Mouse (Mus musculus): Measurements from ENCODE around the gene Dppa5a.

GRCm38 (mm10) chr9:78371441-78371840 lies 3.5 kb upstream of the Dppa5a start:
- no peak for TF ChIP-seq CTCF (IDR thresholded peaks at IDR 0.05; ENCODE audit: extremely low read depth, insufficient read depth, insufficient read length, insufficient replicate concordance)
- no peak for TF ChIP-seq POLR2A (IDR thresholded peaks at IDR 0.05; ENCODE audit: low read depth, low read length)

All from spleen, adult 2 months (tissue).